Mouse (Mus musculus): ENCODE results near the gene Habp2. TPM values are rescaled to one million over a fixed set of nuclear protein-coding genes. Genes with fewer than 3 reads are reported as not detected.

The Habp2 gene
- polyA plus RNA-seq (2014; fragmentation: Nextera tagmentation; extraction: Ambion mirVana): 12.7 and 20.4 TPM in 2 replicates

GRCm38 (mm10) chr19:56286866-56287265, at the start of gene Habp2:
Gene Habp2 (plus strand): TSS chr19:56287137.
- 69% methylated on average over 7 of the region's 7 CpGs for WGBS
- peak within 1 kb of the TSS; percentile 1; the same call in 1 of the 2 replicates for H3K27ac ChIP-seq (ENCODE audit: low read depth, low read length)
- no peaks in the 10 kb centered on the region for H3K9me3 ChIP-seq (ENCODE audit: control insufficient read depth, low read length)
- peaks cover 4% of the 10 kb centered on the region; the same call in 1 of the 2 replicates for H3K4me1 ChIP-seq (ENCODE audit: control insufficient read depth, insufficient read depth, low read length)
- H3K4me2 ChIP-seq (replicated peaks; ENCODE audit: low read depth, low read length): no peak within 1 kb of the TSS; the same call in 1 of the 2 replicates
- H3K27me3 ChIP-seq (ENCODE audit: control insufficient read depth, insufficient read depth, low read length): no peaks in the 10 kb centered on the region
- H3K9ac ChIP-seq (ENCODE audit: low read depth, low read length): no peak within 1 kb of the TSS
- ATAC-seq (ENCODE audit: low FRiP score, low TSS enrichment): no peak
- no peak within 1 kb of the TSS for H3K4me3 ChIP-seq (ENCODE audit: low read length)
- no peaks in the 10 kb centered on the region for H3K36me3 ChIP-seq (ENCODE audit: control insufficient read depth, insufficient read depth, low read length)

- ATAC-seq (ENCODE audit: low FRiP score, low TSS enrichment): no peak
- WGBS: 52% methylated on average over 4 of the region's 4 CpGs
- 0 out of 2 replicates have a peak, but pooled peaks cover 4% of the 10 kb centered on the region for H3K4me1 ChIP-seq (ENCODE audit: control insufficient read depth, insufficient read depth, low read length)
- H3K9me3 ChIP-seq (ENCODE audit: control insufficient read depth, low read length): no peaks in the 10 kb centered on the region
- no peaks in the 10 kb centered on the region for H3K27me3 ChIP-seq (ENCODE audit: control insufficient read depth, insufficient read depth, low read length)
- H3K36me3 ChIP-seq (ENCODE audit: control insufficient read depth, insufficient read depth, low read length): no peaks in the 10 kb centered on the region
- no peak overlapping the region for H3K9ac ChIP-seq (ENCODE audit: low read depth, low read length)
- no peak overlapping the region for H3K4me2 ChIP-seq (replicated peaks; ENCODE audit: low read depth, low read length)
- no peak overlapping the region for H3K4me3 ChIP-seq (ENCODE audit: low read length)
- H3K27ac ChIP-seq (ENCODE audit: low read depth, low read length): no peak overlapping the region
These were observed 48.4 kb upstream of the Habp2 start for GRCm38 (mm10) chr19:56238501-56238900.

GRCm38 (mm10) chr19:56245201-56245600, 41.7 kb upstream of the Habp2 start:
- WGBS: 81% methylated on average over 5 of the region's 5 CpGs
- Histone ChIP-seq H3K9me3 (ENCODE audit: control insufficient read depth, low read length) (no peaks in the 10 kb centered on the region), H3K4me3 (ENCODE audit: low read length) (no peak overlapping the region), H3K4me2 (replicated peaks; ENCODE audit: low read depth, low read length) (no peak overlapping the region), H3K27ac (ENCODE audit: low read depth, low read length) (no peak overlapping the region), H3K9ac (ENCODE audit: low read depth, low read length) (no peak overlapping the region), H3K27me3 (ENCODE audit: control insufficient read depth, insufficient read depth, low read length) (no peaks in the 10 kb centered on the region), H3K4me1 (ENCODE audit: control insufficient read depth, insufficient read depth, low read length) (no peaks in the 10 kb centered on the region), H3K36me3 (ENCODE audit: control insufficient read depth, insufficient read depth, low read length) (no peaks in the 10 kb centered on the region)
- ATAC-seq (ENCODE audit: low FRiP score, low TSS enrichment): no peak

DNA sequence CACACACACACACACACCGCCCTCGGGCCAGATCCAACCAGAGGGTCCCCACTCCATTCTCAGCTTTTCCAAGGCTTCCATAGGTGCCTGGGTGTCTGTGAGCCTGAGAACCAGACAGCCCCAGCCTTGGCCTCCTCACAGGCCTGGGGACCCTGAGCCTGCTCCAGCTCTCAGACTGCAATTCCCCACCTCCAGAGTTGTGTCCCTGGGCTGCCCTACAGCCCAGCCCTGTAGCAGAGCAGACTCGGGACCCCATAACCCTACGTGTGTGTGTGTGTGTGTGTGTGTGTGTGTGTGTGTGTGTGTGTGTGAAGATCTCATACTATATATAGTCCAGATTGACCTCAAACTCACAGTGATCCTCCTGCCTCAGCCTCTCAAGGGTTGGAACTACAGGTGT, 34.1 kb upstream of the Habp2 start:
- Histone ChIP-seq H3K27ac (ENCODE audit: low read depth, low read length) (no peak overlapping the region), H3K9me3 (ENCODE audit: control insufficient read depth, low read length) (no peaks in the 10 kb centered on the region), H3K9ac (ENCODE audit: low read depth, low read length) (no peak overlapping the region), H3K27me3 (ENCODE audit: control insufficient read depth, insufficient read depth, low read length) (no peaks in the 10 kb centered on the region), H3K4me2 (replicated peaks; ENCODE audit: low read depth, low read length) (no peak overlapping the region), H3K4me3 (ENCODE audit: low read length) (no peak overlapping the region), H3K4me1 (ENCODE audit: control insufficient read depth, insufficient read depth, low read length) (0 out of 2 replicates have a peak, but pooled peaks cover 3% of the 10 kb centered on the region), H3K36me3 (ENCODE audit: control insufficient read depth, insufficient read depth, low read length) (no peaks in the 10 kb centered on the region)
- ATAC-seq (ENCODE audit: low FRiP score, low TSS enrichment): no peak
- WGBS: 93% methylated on average over 4 of the region's 4 CpGs

DNA sequence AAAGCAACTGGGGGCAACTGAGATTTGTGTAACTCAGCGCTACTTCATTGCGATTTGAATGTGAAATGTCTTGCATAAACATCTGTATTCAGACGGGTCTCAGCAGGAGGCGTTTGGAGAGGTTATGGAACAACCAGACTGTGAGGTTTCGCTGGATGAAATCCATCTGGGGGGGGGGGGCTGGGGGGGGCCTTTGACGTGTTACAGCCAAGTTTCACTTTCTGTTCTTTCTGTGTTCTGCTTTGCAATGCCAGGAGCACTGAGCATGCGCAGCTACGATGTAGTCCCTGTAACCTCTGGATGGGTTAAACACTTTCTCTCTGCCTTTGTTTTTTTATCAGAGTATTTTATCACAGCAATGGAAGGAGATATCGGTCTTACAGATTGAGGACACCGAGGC, 33.7 kb upstream of the Habp2 start:
- no peaks in the 10 kb centered on the region for H3K27me3 ChIP-seq (ENCODE audit: control insufficient read depth, insufficient read depth, low read length)
- H3K4me3 ChIP-seq (ENCODE audit: low read length): no peak overlapping the region
- no peaks in the 10 kb centered on the region for H3K36me3 ChIP-seq (ENCODE audit: control insufficient read depth, insufficient read depth, low read length)
- no peak overlapping the region for H3K9ac ChIP-seq (ENCODE audit: low read depth, low read length)
- no peak for ATAC-seq (ENCODE audit: low FRiP score, low TSS enrichment)
- 60% methylated on average over 10 of the region's 10 CpGs for WGBS
- 0 out of 2 replicates have a peak, but pooled peaks cover 3% of the 10 kb centered on the region for H3K4me1 ChIP-seq (ENCODE audit: control insufficient read depth, insufficient read depth, low read length)
- no peaks in the 10 kb centered on the region for H3K9me3 ChIP-seq (ENCODE audit: control insufficient read depth, low read length)
- no peak overlapping the region for H3K27ac ChIP-seq (ENCODE audit: low read depth, low read length)
- no peak overlapping the region for H3K4me2 ChIP-seq (replicated peaks; ENCODE audit: low read depth, low read length)

GRCm38 (mm10) chr19:56254751-56255150, 32.2 kb upstream of the Habp2 start:
- H3K27me3 ChIP-seq (ENCODE audit: control insufficient read depth, insufficient read depth, low read length): no peaks in the 10 kb centered on the region
- no peaks in the 10 kb centered on the region for H3K9me3 ChIP-seq (ENCODE audit: control insufficient read depth, low read length)
- 48% methylated on average over 7 of the region's 7 CpGs for WGBS
- H3K36me3 ChIP-seq (ENCODE audit: control insufficient read depth, insufficient read depth, low read length): no peaks in the 10 kb centered on the region
- 0 out of 2 replicates have a peak, but pooled peaks cover 3% of the 10 kb centered on the region for H3K4me1 ChIP-seq (ENCODE audit: control insufficient read depth, insufficient read depth, low read length)
- H3K4me2 ChIP-seq (replicated peaks; ENCODE audit: low read depth, low read length): no peak overlapping the region
- ATAC-seq (ENCODE audit: low FRiP score, low TSS enrichment): no peak
- H3K27ac ChIP-seq (ENCODE audit: low read depth, low read length): no peak overlapping the region
- no peak overlapping the region for H3K9ac ChIP-seq (ENCODE audit: low read depth, low read length)
- H3K4me3 ChIP-seq (ENCODE audit: low read length): no peak overlapping the region

DNA sequence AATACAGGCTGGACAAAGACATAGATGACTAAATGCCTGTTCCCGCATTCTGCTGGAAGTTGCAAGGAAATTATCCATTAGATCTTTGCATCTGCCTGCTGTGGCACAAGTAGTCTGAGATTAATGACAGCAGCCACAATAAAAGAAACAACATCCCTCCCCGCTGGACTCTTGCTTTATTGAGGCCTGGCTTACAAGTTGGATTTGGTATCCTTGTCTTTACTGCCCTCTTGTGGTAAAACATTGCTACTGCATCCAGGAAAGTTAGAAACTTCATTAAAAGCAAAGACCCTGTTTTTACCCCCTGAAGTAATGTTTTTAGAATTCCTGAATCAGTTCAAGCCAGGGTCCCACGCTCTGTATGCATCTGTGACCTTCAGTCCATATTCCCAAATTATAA, 31.4 kb upstream of the Habp2 start:
- Histone ChIP-seq H3K27me3 (ENCODE audit: control insufficient read depth, insufficient read depth, low read length) (no peaks in the 10 kb centered on the region), H3K4me3 (ENCODE audit: low read length) (no peak overlapping the region), H3K4me1 (ENCODE audit: control insufficient read depth, insufficient read depth, low read length) (0 out of 2 replicates have a peak, but pooled peaks cover 3% of the 10 kb centered on the region), H3K27ac (ENCODE audit: low read depth, low read length) (no peak overlapping the region), H3K36me3 (ENCODE audit: control insufficient read depth, insufficient read depth, low read length) (no peaks in the 10 kb centered on the region), H3K9me3 (ENCODE audit: control insufficient read depth, low read length) (no peaks in the 10 kb centered on the region), H3K9ac (ENCODE audit: low read depth, low read length) (no peak overlapping the region), H3K4me2 (replicated peaks; ENCODE audit: low read depth, low read length) (no peak overlapping the region)
- ATAC-seq (ENCODE audit: low FRiP score, low TSS enrichment): no peak
- 23% methylated on average over 3 of the region's 3 CpGs for WGBS

GRCm38 (mm10) chr19:56256235-56256634, 30.7 kb upstream of the Habp2 start:
- Histone ChIP-seq H3K27me3 (ENCODE audit: control insufficient read depth, insufficient read depth, low read length) (no peaks in the 10 kb centered on the region), H3K9me3 (ENCODE audit: control insufficient read depth, low read length) (no peaks in the 10 kb centered on the region), H3K4me1 (ENCODE audit: control insufficient read depth, insufficient read depth, low read length) (0 out of 2 replicates have a peak, but pooled peaks cover 3% of the 10 kb centered on the region), H3K9ac (ENCODE audit: low read depth, low read length) (no peak overlapping the region), H3K4me2 (replicated peaks; ENCODE audit: low read depth, low read length) (no peak overlapping the region), H3K27ac (ENCODE audit: low read depth, low read length) (no peak overlapping the region), H3K36me3 (ENCODE audit: control insufficient read depth, insufficient read depth, low read length) (no peaks in the 10 kb centered on the region), H3K4me3 (ENCODE audit: low read length) (no peak overlapping the region)
- ATAC-seq (ENCODE audit: low FRiP score, low TSS enrichment): no peak
- WGBS: 46% methylated on average over 1 of the region's 1 CpGs

- H3K9me3 ChIP-seq (ENCODE audit: control insufficient read depth, low read length): no peaks in the 10 kb centered on the region
- H3K27ac ChIP-seq (ENCODE audit: low read depth, low read length): no peak overlapping the region
- H3K4me2 ChIP-seq (replicated peaks; ENCODE audit: low read depth, low read length): no peak overlapping the region
- H3K27me3 ChIP-seq (ENCODE audit: control insufficient read depth, insufficient read depth, low read length): no peaks in the 10 kb centered on the region
- no CpG with 5 or more reads among the region's 1 CpGs for WGBS
- H3K4me1 ChIP-seq (ENCODE audit: control insufficient read depth, insufficient read depth, low read length): 0 out of 2 replicates have a peak, but pooled peaks cover under 1% of the 10 kb centered on the region
- ATAC-seq (ENCODE audit: low FRiP score, low TSS enrichment): no peak
- H3K4me3 ChIP-seq (ENCODE audit: low read length): no peak overlapping the region
- H3K9ac ChIP-seq (ENCODE audit: low read depth, low read length): no peak overlapping the region
- H3K36me3 ChIP-seq (ENCODE audit: control insufficient read depth, insufficient read depth, low read length): no peaks in the 10 kb centered on the region
These were observed 30.2 kb upstream of the Habp2 start for GRCm38 (mm10) chr19:56256741-56257140.
